Mouse (Mus musculus) adrenal gland, postnatal 10 days (tissue): ENCODE measurements at regions not wholly inside any gene's neighbourhood (a gene's known extent, or its start where the extent isn't known, plus 50 kb on each side); places are given as distances from the start of the nearest gene placed in this dataset.
"Not testable (repeated sequence)": the region's sequence is repeated elsewhere in the genome, so short reads cannot be mapped to it uniquely, and the experiment has no call there.

Experiments used
- DNase-seq: peaks from one replicate; pipeline ENCODE4 v3.0.0; 2021; ENCODE audit warnings: mixed read lengths

- DNase-seq: no peak
These were observed 414.3 kb downstream of the Gtdc1 start for GRCm38 (mm10) chr2:44513080-44513724.

- DNase-seq: no peak
These were observed 415.1 kb downstream of the Gtdc1 start for GRCm38 (mm10) chr2:44512334-44512733.

GRCm38 (mm10) chr2:44509101-44509500 lies 418.4 kb downstream of the Gtdc1 start:
- DNase-seq: peak; percentile 67

- peak; percentile 36 for DNase-seq
These were observed 423.2 kb downstream of the Gtdc1 start for GRCm38 (mm10) chr2:44504273-44504672.

GRCm38 (mm10) chr2:44490806-44491205 lies 436.7 kb downstream of the Gtdc1 start:
- DNase-seq: not testable (repeated sequence)

- DNase-seq: no peak
These were observed 437.2 kb downstream of the Gtdc1 start for GRCm38 (mm10) chr2:44490230-44490629.

- DNase-seq: no peak
These were observed 441.6 kb downstream of the Gtdc1 start for GRCm38 (mm10) chr2:44485880-44486279.

GRCm38 (mm10) chr2:44479746-44480145 lies 447.7 kb downstream of the Gtdc1 start:
- peak; percentile 19 for DNase-seq

- no peak for DNase-seq
These were observed 452.0 kb downstream of the Gtdc1 start for GRCm38 (mm10) chr2:44475456-44475855.

GRCm38 (mm10) chr2:44474653-44475052 lies 452.8 kb downstream of the Gtdc1 start:
- DNase-seq: no peak

- DNase-seq: no peak
These were observed 456.1 kb downstream of the Gtdc1 start for GRCm38 (mm10) chr2:44471381-44471780.

GRCm38 (mm10) chr2:44470953-44471352 lies 456.5 kb downstream of the Gtdc1 start:
- no peak for DNase-seq

- no peak for DNase-seq
These were observed 462.8 kb downstream of the Gtdc1 start for GRCm38 (mm10) chr2:44464631-44465030.

- no peak for DNase-seq
These were observed 464.7 kb downstream of the Gtdc1 start for GRCm38 (mm10) chr2:44462619-44463329.

GRCm38 (mm10) chr2:44461289-44462250 lies 465.9 kb downstream of the Gtdc1 start:
- DNase-seq: peak; percentile 27

GRCm38 (mm10) chr2:44449471-44449870 lies 478.0 kb downstream of the Gtdc1 start:
- DNase-seq: no peak
